Mouse (Mus musculus) heart, postnatal 14 days (tissue): ENCODE data around the gene Gmppb. TPM values are rescaled to one million over a fixed set of nuclear protein-coding genes. Genes with fewer than 3 reads are reported as not detected.
"Not testable (repeated sequence)": the region's sequence is repeated elsewhere in the genome, so short reads cannot be mapped to it uniquely, and the experiment has no call there.

ENCODE experiments used
- DNase-seq, 2 experiments: peaks; one replicate each; pipeline ENCODE4 v3.0.0; 2021 to 2022
- intact Hi-C: fragments of 180-260 bp; cut with DNase I; formaldehyde crosslinking; loops from one replicate; pipeline ENCODE4 v1.15.1; 2025
- long read RNA-seq, 2 experiments: library from polyadenylated mRNA; stranded (forward); transcript quantifications; one replicate each; pipeline ENCODE4 v2.0.0; 2021
- total RNA-seq, 2 experiments: library from RNA; stranded (reverse); gene quantifications; 2 replicates each; pipeline ENCODE4 v1.2.3; 2021

Gene Gmppb
- 10 to 100 TPM in 1 of 2 experiments, 1 to 10 TPM in 1; 9.2 to 11.4 TPM for total RNA-seq
- long read RNA-seq, experiment 1, transcript Gmppb-202 (9 exons, 2,702 nt), result major isoform, 27 of 28 reads
- long read RNA-seq, experiment 1, partial matches to known transcripts, result 0 of 28 reads
- long read RNA-seq, experiment 1, other reads (novel, unspliced or antisense), result 1 of 28 reads
- long read RNA-seq, experiment 2, transcript Gmppb-202 (9 exons, 2,702 nt), result major isoform, 13 of 17 reads
- long read RNA-seq, experiment 2, partial matches to known transcripts, result 1 of 17 reads
- long read RNA-seq, experiment 2, other reads (novel, unspliced or antisense), result 3 of 17 reads

- intact Hi-C loops, result no loop called here
- DNase-seq, result peak; percentile 94 to 96
These were observed at the start of gene Gmppb for GRCm38 (mm10) chr9:108049016-108049455. TSS of gene Gmppb (plus strand) at chr9:108049242.

- DNase-seq, result peak; percentile 100
- intact Hi-C loops, result loop anchor here (5.0 kb wide), 1 partner anchor 50 kb away; the partner anchor contains the start of gene Amigo3
These were observed 46.9 kb upstream of the Gmppb start, which contains the start of gene Ip6k1 for GRCm38 (mm10) chr9:108001922-108002770. TSS of gene Ip6k1 (plus strand) at chr9:108002501.

- DNase-seq, result peak in 1 of 2 experiments; percentile 61
These were observed 46.1 kb upstream of the Gmppb start for GRCm38 (mm10) chr9:108002778-108003530.

GRCm38 (mm10) chr9:108003531-108003890 lies 45.5 kb upstream of the Gmppb start:
- intact Hi-C loops, result loop anchor here (5.0 kb wide), 1 partner anchor 49 kb away; the partner anchor contains the start of gene Amigo3
- DNase-seq, result peak in 1 of 2 experiments; percentile 20

More at GRCm38 (mm10) chr9:108002778-108003530, 46.1 kb upstream of the Gmppb start:
- intact Hi-C loops, result loop anchor here (5.0 kb wide), 1 partner anchor 49 kb away; the partner anchor contains the start of gene Amigo3

- intact Hi-C loops, result no loop called here
These were observed 41.0 kb upstream of the Gmppb start for GRCm38 (mm10) chr9:108008041-108008440.

GRCm38 (mm10) chr9:108010385-108010784 lies 38.7 kb upstream of the Gmppb start:
- intact Hi-C loops, result no loop called here
- DNase-seq, result no peak

More at GRCm38 (mm10) chr9:108008041-108008440, 41.0 kb upstream of the Gmppb start:
- DNase-seq, result no peak

- not testable (repeated sequence) for DNase-seq
These were observed 35.5 kb upstream of the Gmppb start for GRCm38 (mm10) chr9:108013577-108013976.

GRCm38 (mm10) chr9:108017127-108017526 lies 31.9 kb upstream of the Gmppb start:
- DNase-seq, result no peak
- intact Hi-C loops, result no loop called here

More at GRCm38 (mm10) chr9:108013577-108013976, 35.5 kb upstream of the Gmppb start:
- intact Hi-C loops, result not testable (repeated sequence)

GRCm38 (mm10) chr9:108020741-108021140 lies 28.3 kb upstream of the Gmppb start:
- DNase-seq, result peak in 1 of 2 experiments; percentile 10
- intact Hi-C loops, result no loop called here

GRCm38 (mm10) chr9:108023216-108023615 lies 25.8 kb upstream of the Gmppb start:
- no peak for DNase-seq
- intact Hi-C loops, result no loop called here

- intact Hi-C loops, result no loop called here
- DNase-seq, result no peak
These were observed 22.5 kb upstream of the Gmppb start for GRCm38 (mm10) chr9:108026584-108026983.

GRCm38 (mm10) chr9:108027867-108028266 lies 21.2 kb upstream of the Gmppb start:
- intact Hi-C loops, result no loop called here
- no peak for DNase-seq

- intact Hi-C loops, result no loop called here
- DNase-seq, result no peak
These were observed 16.9 kb upstream of the Gmppb start for GRCm38 (mm10) chr9:108032126-108032525.

GRCm38 (mm10) chr9:108035331-108036156 lies 13.5 kb upstream of the Gmppb start:
- intact Hi-C loops, result no loop called here
- no peak for DNase-seq

GRCm38 (mm10) chr9:108044751-108045492 lies 4.1 kb upstream of the Gmppb start:
- no peak for DNase-seq

GRCm38 (mm10) chr9:108046582-108046981 lies 2.5 kb upstream of the Gmppb start:
- intact Hi-C loops, result no loop called here
- no peak for DNase-seq

More at GRCm38 (mm10) chr9:108044751-108045492, 4.1 kb upstream of the Gmppb start:
- intact Hi-C loops, result no loop called here

- DNase-seq, result no peak
- intact Hi-C loops, result no loop called here
These were observed 1.2 kb upstream of the Gmppb start for GRCm38 (mm10) chr9:108047601-108048565.
